Mouse (Mus musculus) 3T3-L1 (cell line): ENCODE measurements at regions not wholly inside any gene's neighbourhood (a gene's known extent, or its start where the extent isn't known, plus 50 kb on each side); places are given as distances from the start of the nearest gene placed in this dataset.

Experiments used
- DNase-seq: peaks from one replicate; pipeline ENCODE4 v3.0.0-alpha.2; 2015; ENCODE audit warnings: low read depth, low spot score

GRCm38 (mm10) chr8:29460119-29460518 is 2012.6 kb downstream of the Poteg start:
- no peak for DNase-seq

GRCm38 (mm10) chr8:29492931-29493330 is 2045.5 kb downstream of the Poteg start:
- no peak for DNase-seq

- DNase-seq: no peak
Observed at GRCm38 (mm10) chr8:29527327-29527726, 2079.9 kb downstream of the Poteg start.

GRCm38 (mm10) chr8:29531565-29531964 is 2084.1 kb downstream of the Poteg start:
- no peak for DNase-seq

DNA sequence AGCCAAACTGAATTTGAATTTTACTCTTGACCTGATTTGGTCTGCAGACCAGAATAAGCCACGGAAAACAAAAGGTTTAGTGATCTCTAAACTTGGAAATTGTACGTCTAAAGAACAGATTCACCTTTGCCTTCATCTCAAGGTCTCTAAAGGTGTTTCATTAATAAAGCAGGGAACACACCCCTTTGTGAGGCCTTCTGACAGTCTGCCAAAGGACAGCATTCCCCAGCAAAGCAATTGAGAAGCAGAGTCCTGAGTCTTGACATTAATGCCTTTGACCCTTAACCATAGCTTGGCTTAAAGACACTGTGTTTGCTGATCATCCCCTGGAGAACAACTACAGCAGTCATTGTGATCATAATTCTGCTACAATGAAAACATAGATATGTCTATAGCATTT is 2090.5 kb downstream of the Poteg start:
- no peak for DNase-seq

DNA sequence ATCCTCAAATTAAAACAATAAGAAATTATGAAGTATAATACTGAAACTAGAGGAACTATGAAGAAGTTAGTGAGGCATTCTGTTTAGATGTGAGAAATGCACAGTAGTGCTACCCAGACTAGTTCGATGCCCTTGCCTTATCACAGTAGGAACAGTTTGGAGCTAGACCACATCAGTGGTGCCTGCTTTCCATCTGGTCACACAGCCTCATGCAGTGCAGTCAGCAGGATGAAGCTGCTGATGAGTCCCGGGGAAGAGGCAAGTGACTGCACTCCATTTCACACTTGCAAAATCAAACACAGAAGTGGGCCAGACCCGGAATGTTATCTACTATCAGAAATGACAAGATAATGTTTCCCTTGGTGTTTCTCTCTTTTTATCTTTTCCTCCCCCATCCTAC is 2092.4 kb downstream of the Poteg start:
- DNase-seq: no peak

GRCm38 (mm10) chr8:29544142-29544541 is 2096.7 kb downstream of the Poteg start:
- no peak for DNase-seq

- no peak for DNase-seq
Observed at GRCm38 (mm10) chr8:29585671-29586070, 2138.2 kb downstream of the Poteg start.

DNA sequence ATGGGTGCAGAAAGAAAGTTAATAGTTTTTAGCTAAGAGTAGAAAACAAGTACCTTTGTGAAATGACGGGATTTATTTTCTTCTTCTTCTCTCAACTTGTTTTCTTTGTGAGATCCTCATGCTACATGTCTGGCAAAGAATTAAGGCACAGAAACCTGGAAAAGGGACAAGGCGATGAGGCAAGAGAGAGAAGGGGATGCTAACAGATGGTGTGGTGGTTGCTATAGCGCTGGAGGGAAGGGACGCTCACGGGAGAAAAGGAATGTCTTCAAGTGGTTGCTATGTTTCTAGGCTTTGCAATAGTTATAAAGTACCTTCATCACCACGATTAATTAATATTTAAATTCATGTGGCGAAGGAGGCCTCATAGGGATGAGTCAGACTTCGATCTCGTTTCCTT is 2146.7 kb downstream of the Poteg start:
- DNase-seq: no peak

DNA sequence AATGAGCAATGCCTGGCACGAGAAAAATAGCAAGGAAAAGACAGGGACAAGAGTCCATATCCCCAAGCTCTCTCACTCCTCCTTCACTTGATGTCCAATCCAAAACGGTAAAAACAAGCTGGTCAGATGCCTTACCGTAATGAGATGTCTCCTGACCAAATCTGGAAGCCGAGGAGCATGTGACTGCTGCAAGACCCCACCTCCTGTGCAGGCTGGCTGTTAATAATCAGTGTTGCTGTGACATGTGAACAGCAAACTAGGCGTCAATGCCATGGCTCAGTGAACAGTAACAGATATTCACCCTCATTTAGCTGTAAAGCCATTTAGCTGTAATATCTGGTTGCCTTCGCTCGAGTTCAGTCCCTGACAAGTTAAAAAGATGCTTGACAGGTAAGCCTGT is 2166.6 kb downstream of the Poteg start:
- DNase-seq: peak; percentile 1

DNA sequence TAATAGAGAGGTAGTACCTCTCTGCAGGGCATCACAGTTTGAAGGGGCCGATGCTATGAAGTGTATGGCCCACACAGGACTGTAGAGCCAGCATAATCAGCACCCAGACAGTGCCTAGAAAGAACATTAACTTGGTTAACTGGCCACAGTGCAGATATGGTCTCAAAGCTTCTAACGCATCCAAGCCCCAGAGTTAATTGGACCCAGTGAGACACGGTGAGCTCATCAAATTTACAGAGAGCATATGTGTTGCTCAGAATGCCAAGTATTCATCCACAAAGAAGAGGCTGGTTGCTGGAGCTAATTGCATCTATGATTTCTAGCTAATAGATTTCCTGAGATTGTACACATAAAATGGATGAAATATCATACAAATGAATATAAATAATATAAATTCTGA is 2214.1 kb downstream of the Poteg start:
- no peak for DNase-seq

GRCm38 (mm10) chr8:29675870-29676269 is 2228.4 kb downstream of the Poteg start:
- DNase-seq: no peak

GRCm38 (mm10) chr8:29683340-29683739 is 2235.9 kb downstream of the Poteg start:
- no peak for DNase-seq

GRCm38 (mm10) chr8:29686594-29686993 is 2239.1 kb downstream of the Poteg start:
- DNase-seq: no peak

DNA sequence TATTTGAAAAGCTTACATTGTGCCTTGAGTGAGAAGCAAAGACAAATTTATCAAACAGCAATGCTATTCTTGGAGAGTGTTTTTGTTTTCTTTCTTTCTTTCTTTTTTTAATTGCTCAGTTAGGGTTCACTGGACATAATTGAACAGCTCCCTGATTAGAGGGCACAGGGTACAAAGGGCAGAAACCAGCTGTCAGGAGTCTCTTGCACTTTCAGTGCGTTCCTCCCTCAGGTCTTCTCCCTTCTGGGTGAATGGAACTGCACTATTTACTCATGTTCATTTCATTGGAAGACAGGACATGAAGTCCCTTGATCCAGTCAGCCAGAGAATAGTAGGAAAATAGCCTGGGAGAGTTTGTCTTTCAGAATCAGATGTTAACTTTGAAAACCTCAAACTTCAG is 2248.2 kb downstream of the Poteg start:
- DNase-seq: no peak
